Mouse (Mus musculus): ENCODE results near the gene Tmem196. TPM values are rescaled to one million over a fixed set of nuclear protein-coding genes. Genes with fewer than 3 reads are reported as not detected.

Tmem196 gene
- 0.59 and 1.3 TPM in 2 replicates for polyA plus RNA-seq (2014; fragmentation: Nextera tagmentation; extraction: Ambion mirVana)

DNA sequence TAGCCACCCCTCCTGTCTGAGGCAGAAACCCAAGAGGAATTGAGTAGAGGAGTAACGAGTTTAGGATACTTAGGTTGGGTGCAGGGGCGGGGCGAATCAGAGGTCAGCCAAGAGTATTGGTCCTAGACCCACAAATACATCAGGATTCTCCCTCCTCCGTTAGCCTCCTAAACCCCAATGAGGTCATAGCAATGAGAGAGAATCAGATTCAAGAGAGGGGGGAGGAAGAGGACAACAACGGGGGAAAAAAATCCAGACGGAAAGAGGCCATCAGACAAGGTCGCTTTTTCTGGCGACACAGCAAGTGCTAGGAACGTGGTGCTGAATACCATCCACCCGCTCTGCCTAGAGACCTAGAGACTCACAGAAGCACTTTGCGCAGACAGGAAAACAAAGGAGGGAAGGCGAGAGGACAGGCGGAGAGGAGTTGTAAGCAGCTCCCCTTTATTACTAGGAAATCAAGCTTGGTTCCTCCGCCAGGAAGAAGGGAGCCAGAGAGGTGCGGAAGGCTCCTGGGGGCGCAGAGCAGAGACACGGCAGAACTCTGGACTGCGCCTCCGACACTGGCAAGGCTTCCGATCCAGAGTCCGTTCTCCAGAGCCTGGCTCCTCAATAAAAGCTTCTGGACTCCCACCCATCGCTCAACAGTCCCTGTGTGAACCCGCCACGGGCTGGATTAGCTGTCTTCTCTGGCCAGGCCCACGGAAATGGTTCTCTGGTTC, at the start of gene Tmem196:
TSS of gene Tmem196 (plus strand) at position 234 of the 722 bp plus-strand sequence.
- no peaks in the 10 kb centered on the region for H3K4me1 ChIP-seq (ENCODE audit: control insufficient read depth, insufficient read depth, low read length)
- H3K4me2 ChIP-seq (replicated peaks; ENCODE audit: low read depth, low read length): peak within 1 kb of the TSS; percentile 76
- H3K4me3 ChIP-seq (ENCODE audit: low read depth, low read length): peak within 1 kb of the TSS; percentile 38
- 3% methylated on average over 25 of the region's 25 CpGs for WGBS
- no peaks in the 10 kb centered on the region for H3K9me3 ChIP-seq (ENCODE audit: control insufficient read depth, low read depth, low read length)
- no peak within 1 kb of the TSS for H3K27ac ChIP-seq (ENCODE audit: low read length)
- H3K36me3 ChIP-seq (ENCODE audit: control insufficient read depth, insufficient read depth, low read length): no peaks in the 10 kb centered on the region
- no peaks in the 10 kb centered on the region for H3K27me3 ChIP-seq (ENCODE audit: control insufficient read depth, insufficient read depth, low read length)
- no peak; the same call in 1 of the 2 replicates for ATAC-seq (ENCODE audit: insufficient number of reproducible peaks, insufficient read depth, low FRiP score, low read depth)
- H3K9ac ChIP-seq (replicated peaks; ENCODE audit: low read depth, low read length): peak within 1 kb of the TSS; percentile 34; the same call in 1 of the 2 replicates

GRCm38 (mm10) chr12:119946311-119946692, 680 bp downstream of the Tmem196 start:
- Histone ChIP-seq H3K27ac (ENCODE audit: low read length) (no peak overlapping the region), H3K4me1 (ENCODE audit: control insufficient read depth, insufficient read depth, low read length) (no peaks in the 10 kb centered on the region), H3K4me2 (replicated peaks; ENCODE audit: low read depth, low read length) (peak overlapping the region; percentile 76), H3K27me3 (ENCODE audit: control insufficient read depth, insufficient read depth, low read length) (no peaks in the 10 kb centered on the region), H3K4me3 (ENCODE audit: low read depth, low read length) (peak overlapping the region; percentile 38), H3K9me3 (ENCODE audit: control insufficient read depth, low read depth, low read length) (no peaks in the 10 kb centered on the region), H3K9ac (replicated peaks; ENCODE audit: low read depth, low read length) (peak overlapping the region; percentile 34; the same call in 1 of the 2 replicates), H3K36me3 (ENCODE audit: control insufficient read depth, insufficient read depth, low read length) (no peaks in the 10 kb centered on the region)
- no peak; the same call in 1 of the 2 replicates for ATAC-seq (ENCODE audit: insufficient number of reproducible peaks, insufficient read depth, low FRiP score, low read depth)
- WGBS: 2% methylated on average over 14 of the region's 14 CpGs

GRCm38 (mm10) chr12:119957041-119957440, 11.4 kb downstream of the Tmem196 start:
- Histone ChIP-seq H3K36me3 (ENCODE audit: control insufficient read depth, insufficient read depth, low read length) (no peaks in the 10 kb centered on the region), H3K4me2 (replicated peaks; ENCODE audit: low read depth, low read length) (no peak overlapping the region), H3K9ac (replicated peaks; ENCODE audit: low read depth, low read length) (no peak overlapping the region), H3K4me1 (ENCODE audit: control insufficient read depth, insufficient read depth, low read length) (no peaks in the 10 kb centered on the region), H3K27ac (ENCODE audit: low read length) (no peak overlapping the region), H3K27me3 (ENCODE audit: control insufficient read depth, insufficient read depth, low read length) (no peaks in the 10 kb centered on the region), H3K4me3 (ENCODE audit: low read depth, low read length) (no peak overlapping the region), H3K9me3 (ENCODE audit: control insufficient read depth, low read depth, low read length) (no peaks in the 10 kb centered on the region)
- ATAC-seq (ENCODE audit: insufficient number of reproducible peaks, insufficient read depth, low FRiP score, low read depth): no peak
- WGBS: 67% methylated on average over 3 of the region's 3 CpGs

DNA sequence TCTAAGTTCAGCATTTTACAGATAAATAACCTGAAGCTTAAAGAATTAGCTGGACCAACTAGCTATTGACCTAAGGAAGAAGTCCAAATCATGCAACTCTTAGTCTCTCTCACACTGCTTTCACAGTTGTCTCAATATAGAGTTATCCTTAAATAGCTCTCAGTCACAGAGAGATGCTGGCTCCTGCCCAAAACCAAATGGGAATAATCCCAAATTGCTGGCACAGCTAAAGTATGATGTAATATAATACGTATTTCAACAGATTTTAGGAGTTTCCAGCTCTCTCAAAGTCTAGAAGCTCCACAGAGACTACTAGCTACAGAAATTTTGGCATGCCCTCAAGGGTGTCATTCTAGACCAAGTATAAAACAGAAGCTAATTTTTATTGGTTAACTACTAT, 15.1 kb downstream of the Tmem196 start:
- Histone ChIP-seq H3K27ac (ENCODE audit: low read length) (no peak overlapping the region), H3K27me3 (ENCODE audit: control insufficient read depth, insufficient read depth, low read length) (no peaks in the 10 kb centered on the region), H3K9me3 (ENCODE audit: control insufficient read depth, low read depth, low read length) (no peaks in the 10 kb centered on the region), H3K4me1 (ENCODE audit: control insufficient read depth, insufficient read depth, low read length) (no peaks in the 10 kb centered on the region), H3K36me3 (ENCODE audit: control insufficient read depth, insufficient read depth, low read length) (no peaks in the 10 kb centered on the region), H3K4me3 (ENCODE audit: low read depth, low read length) (no peak overlapping the region), H3K4me2 (replicated peaks; ENCODE audit: low read depth, low read length) (no peak overlapping the region), H3K9ac (replicated peaks; ENCODE audit: low read depth, low read length) (no peak overlapping the region)
- WGBS: 58% methylated on average over 1 of the region's 1 CpGs
- no peak for ATAC-seq (ENCODE audit: insufficient number of reproducible peaks, insufficient read depth, low FRiP score, low read depth)

DNA sequence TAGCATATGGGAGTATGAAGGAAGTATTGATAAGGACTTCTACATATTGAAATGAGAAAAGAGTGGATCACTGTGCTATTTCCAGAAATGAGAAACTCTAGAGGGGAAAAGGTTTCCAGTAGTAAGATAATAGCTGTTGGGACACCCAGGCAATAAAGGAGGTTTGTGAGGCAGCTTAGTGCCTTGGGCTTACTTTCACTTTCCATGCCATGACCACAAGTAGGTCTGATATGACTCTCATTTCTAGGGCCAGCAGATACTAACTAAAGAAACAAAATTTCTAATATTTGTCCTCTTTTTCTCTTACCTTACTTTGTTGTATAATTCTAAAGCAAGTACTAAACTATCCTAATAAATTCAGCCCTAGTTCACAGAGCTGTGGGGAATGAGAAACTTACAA, 19.8 kb downstream of the Tmem196 start:
- Histone ChIP-seq H3K9ac (replicated peaks; ENCODE audit: low read depth, low read length) (no peak overlapping the region), H3K4me3 (ENCODE audit: low read depth, low read length) (no peak overlapping the region)
- no peak for ATAC-seq (ENCODE audit: insufficient number of reproducible peaks, insufficient read depth, low FRiP score, low read depth)

DNA sequence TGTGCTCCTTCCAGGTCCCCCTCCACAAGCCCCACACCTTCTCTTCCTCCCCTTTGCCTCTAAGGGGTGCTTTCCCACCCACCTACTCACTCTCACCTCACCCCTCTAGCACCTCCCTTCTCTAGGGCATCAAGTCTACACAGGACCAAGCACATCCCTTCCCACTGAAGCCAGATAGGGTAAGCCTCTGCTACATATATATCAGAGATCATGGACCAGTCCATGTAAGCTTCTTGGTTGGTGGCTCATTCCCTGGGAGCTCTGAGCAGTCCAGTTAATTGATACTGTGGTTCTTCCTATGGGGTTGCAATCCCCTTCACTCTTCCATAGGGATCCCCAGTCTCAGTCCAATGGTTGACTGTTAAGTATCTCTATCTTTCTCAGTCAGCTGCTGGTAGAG, 24.4 kb downstream of the Tmem196 start:
- Histone ChIP-seq H3K27me3 (ENCODE audit: control insufficient read depth, insufficient read depth, low read length) (no peaks in the 10 kb centered on the region), H3K4me3 (ENCODE audit: low read depth, low read length) (no peak overlapping the region), H3K9me3 (ENCODE audit: control insufficient read depth, low read depth, low read length) (no peaks in the 10 kb centered on the region), H3K9ac (replicated peaks; ENCODE audit: low read depth, low read length) (no peak overlapping the region), H3K27ac (ENCODE audit: low read length) (no peak overlapping the region), H3K4me2 (replicated peaks; ENCODE audit: low read depth, low read length) (no peak overlapping the region), H3K36me3 (ENCODE audit: control insufficient read depth, insufficient read depth, low read length) (no peaks in the 10 kb centered on the region), H3K4me1 (ENCODE audit: control insufficient read depth, insufficient read depth, low read length) (no peaks in the 10 kb centered on the region)
- no peak for ATAC-seq (ENCODE audit: insufficient number of reproducible peaks, insufficient read depth, low FRiP score, low read depth)

More for the DNA sequence above, 19.8 kb downstream of the Tmem196 start:
- Histone ChIP-seq H3K36me3 (ENCODE audit: control insufficient read depth, insufficient read depth, low read length) (no peaks in the 10 kb centered on the region), H3K4me1 (ENCODE audit: control insufficient read depth, insufficient read depth, low read length) (no peaks in the 10 kb centered on the region), H3K27ac (ENCODE audit: low read length) (no peak overlapping the region), H3K9me3 (ENCODE audit: control insufficient read depth, low read depth, low read length) (no peaks in the 10 kb centered on the region), H3K27me3 (ENCODE audit: control insufficient read depth, insufficient read depth, low read length) (no peaks in the 10 kb centered on the region), H3K4me2 (replicated peaks; ENCODE audit: low read depth, low read length) (no peak overlapping the region)

- no peak overlapping the region for H3K27ac ChIP-seq (ENCODE audit: low read length)
- no peaks in the 10 kb centered on the region for H3K4me1 ChIP-seq (ENCODE audit: control insufficient read depth, insufficient read depth, low read length)
- no peak overlapping the region for H3K4me2 ChIP-seq (replicated peaks; ENCODE audit: low read depth, low read length)
- ATAC-seq (ENCODE audit: insufficient number of reproducible peaks, insufficient read depth, low FRiP score, low read depth): no peak
- no peaks in the 10 kb centered on the region for H3K9me3 ChIP-seq (ENCODE audit: control insufficient read depth, low read depth, low read length)
- no peaks in the 10 kb centered on the region for H3K27me3 ChIP-seq (ENCODE audit: control insufficient read depth, insufficient read depth, low read length)
- H3K9ac ChIP-seq (replicated peaks; ENCODE audit: low read depth, low read length): no peak overlapping the region
- H3K4me3 ChIP-seq (ENCODE audit: low read depth, low read length): no peak overlapping the region
- no peaks in the 10 kb centered on the region for H3K36me3 ChIP-seq (ENCODE audit: control insufficient read depth, insufficient read depth, low read length)
- WGBS: 0% methylated on average over 2 of the region's 2 CpGs
These were observed 36.1 kb downstream of the Tmem196 start for GRCm38 (mm10) chr12:119981731-119982130.

DNA sequence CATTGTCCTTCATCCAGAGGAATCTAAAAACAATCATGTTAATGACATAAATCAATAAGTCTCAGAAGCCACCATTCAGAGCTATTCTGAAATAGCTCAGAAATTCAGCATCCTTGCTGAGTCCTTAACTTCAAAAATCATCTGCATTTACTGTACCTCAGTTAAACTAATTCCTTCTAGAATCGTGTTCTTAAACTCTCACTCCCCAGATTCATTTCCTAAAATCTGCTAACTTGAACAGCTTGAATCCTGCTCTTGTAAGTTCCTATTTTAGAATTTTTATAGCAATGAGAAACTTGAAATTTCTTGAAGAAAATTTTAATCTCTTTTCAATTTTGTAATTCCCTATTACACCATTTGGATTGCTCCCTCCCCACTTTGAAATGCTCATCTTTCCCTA, 52.6 kb downstream of the Tmem196 start:
- H3K27ac ChIP-seq (ENCODE audit: low read length): no peak overlapping the region
- ATAC-seq (ENCODE audit: insufficient number of reproducible peaks, insufficient read depth, low FRiP score, low read depth): no peak
- no peaks in the 10 kb centered on the region for H3K36me3 ChIP-seq (ENCODE audit: control insufficient read depth, insufficient read depth, low read length)
- no peak overlapping the region for H3K4me2 ChIP-seq (replicated peaks; ENCODE audit: low read depth, low read length)
- H3K9ac ChIP-seq (replicated peaks; ENCODE audit: low read depth, low read length): no peak overlapping the region
- no peaks in the 10 kb centered on the region for H3K4me1 ChIP-seq (ENCODE audit: control insufficient read depth, insufficient read depth, low read length)
- WGBS: 69% methylated on average over 1 of the region's 1 CpGs
- no peaks in the 10 kb centered on the region for H3K27me3 ChIP-seq (ENCODE audit: control insufficient read depth, insufficient read depth, low read length)
- no peak overlapping the region for H3K4me3 ChIP-seq (ENCODE audit: low read depth, low read length)
- no peaks in the 10 kb centered on the region for H3K9me3 ChIP-seq (ENCODE audit: control insufficient read depth, low read depth, low read length)

DNA sequence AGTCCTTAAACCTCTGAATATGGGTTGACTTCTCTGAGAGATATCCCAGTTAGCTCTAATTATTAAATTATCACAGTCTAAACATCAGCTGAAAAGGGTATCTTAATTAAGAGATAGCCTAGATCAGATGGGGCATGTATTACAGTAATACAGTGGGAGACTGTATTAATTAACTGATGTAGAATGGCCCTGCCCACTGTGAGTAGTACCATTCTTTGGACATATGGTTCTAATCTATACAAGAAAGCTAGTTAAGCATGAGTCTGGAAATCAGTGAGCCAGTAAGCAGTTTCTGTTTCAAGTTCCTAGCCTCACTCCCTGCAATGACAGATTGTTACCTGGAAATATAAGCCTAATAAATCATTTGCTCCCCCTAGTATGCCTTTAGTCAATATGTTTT, 58.7 kb downstream of the Tmem196 start:
- Histone ChIP-seq H3K4me3 (ENCODE audit: low read depth, low read length) (no peak overlapping the region), H3K36me3 (ENCODE audit: control insufficient read depth, insufficient read depth, low read length) (no peaks in the 10 kb centered on the region), H3K27ac (ENCODE audit: low read length) (no peak overlapping the region), H3K4me1 (ENCODE audit: control insufficient read depth, insufficient read depth, low read length) (no peaks in the 10 kb centered on the region), H3K9ac (replicated peaks; ENCODE audit: low read depth, low read length) (no peak overlapping the region), H3K4me2 (replicated peaks; ENCODE audit: low read depth, low read length) (no peak overlapping the region), H3K9me3 (ENCODE audit: control insufficient read depth, low read depth, low read length) (no peaks in the 10 kb centered on the region), H3K27me3 (ENCODE audit: control insufficient read depth, insufficient read depth, low read length) (no peaks in the 10 kb centered on the region)
- no peak for ATAC-seq (ENCODE audit: insufficient number of reproducible peaks, insufficient read depth, low FRiP score, low read depth)
